Mouse (Mus musculus) embryonic fibroblast, embryonic 13.5 days (primary cell): ENCODE data around the gene Snrpg.

Source experiments
- CTCF ChIP-seq: IDR thresholded peaks from 2 replicates; pipeline ENCODE4 v1.5.1; 2011; ENCODE audit warnings: mild to moderate bottlenecking, control low read depth, low read length, moderate library complexity, borderline replicate concordance; ENCODE audit not compliant: insufficient read depth
- POLR2A ChIP-seq: IDR thresholded peaks from 2 replicates; pipeline ENCODE4 v1.6.1; 2011; ENCODE audit warnings: low read depth, mild to moderate bottlenecking, control low read depth, low read length, moderate library complexity

DNA sequence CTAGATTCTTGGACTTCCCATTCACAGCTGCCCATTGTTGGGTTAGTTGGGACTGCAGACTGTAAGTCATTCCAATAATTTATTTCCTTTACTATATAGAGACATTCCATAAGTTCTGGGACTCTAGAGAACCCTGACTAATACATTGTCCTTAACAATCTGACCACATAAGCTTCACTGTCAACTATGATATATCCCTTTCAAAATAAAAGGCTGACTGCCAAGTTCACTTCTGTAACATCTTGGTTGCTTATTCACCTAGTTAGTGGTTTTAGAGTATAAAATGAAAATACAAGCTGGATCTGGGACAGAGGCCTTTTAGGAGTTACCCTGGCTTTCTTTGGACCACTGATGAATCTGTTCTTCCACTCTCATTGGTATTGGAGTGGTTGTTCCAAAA lies 11.4 kb downstream of the Snrpg start:
- no peak for TF ChIP-seq CTCF
- TF ChIP-seq POLR2A, result no peak
